Mouse (Mus musculus): ENCODE data around the gene Sec11a. TPM values are rescaled to one million over a fixed set of nuclear protein-coding genes. Genes with fewer than 3 reads are reported as not detected.

Sec11a gene
- polyA plus RNA-seq, 1 experiment from 2014 or later: 219 TPM

DNA sequence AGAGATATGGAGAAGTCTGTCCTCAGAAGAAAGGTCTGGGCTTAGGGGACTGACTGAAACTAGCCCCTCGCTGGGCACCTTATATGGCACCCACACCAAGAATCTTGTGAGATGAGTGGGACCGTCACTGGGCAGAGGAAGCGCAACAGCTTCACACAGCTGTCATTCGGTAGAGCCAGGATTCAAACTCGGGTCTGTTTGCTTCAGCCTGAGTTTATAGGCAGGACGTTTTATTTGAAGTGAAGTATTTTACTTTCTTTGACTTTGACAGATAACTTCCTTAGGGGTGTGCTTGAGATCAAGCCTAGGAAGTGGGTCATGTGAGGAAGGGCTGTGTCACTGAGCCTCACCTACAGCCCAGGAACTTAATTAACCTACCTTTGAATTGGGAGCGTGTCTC lies 82.1 kb downstream of the Sec11a start:
- no peak overlapping the region for H3K9ac ChIP-seq (replicated peaks; ENCODE audit: low read depth, low read length)
- no peak overlapping the region for H3K4me2 ChIP-seq (replicated peaks; ENCODE audit: low read depth, low read length)
- no peak for ATAC-seq (ENCODE audit: insufficient number of reproducible peaks, insufficient read depth, low FRiP score, low read depth)
- peaks cover 30% of the 10 kb centered on the region for H3K36me3 ChIP-seq (ENCODE audit: control insufficient read depth, insufficient read depth, low read length)
- H3K9me3 ChIP-seq (ENCODE audit: control insufficient read depth, low read depth, low read length): no peaks in the 10 kb centered on the region
- H3K4me1 ChIP-seq (ENCODE audit: control insufficient read depth, insufficient read depth, low read length): peaks cover 28% of the 10 kb centered on the region
- 81% methylated on average over 7 of the region's 7 CpGs for WGBS
- no peaks in the 10 kb centered on the region for H3K27me3 ChIP-seq (ENCODE audit: control insufficient read depth, insufficient read depth, low read length)
- H3K27ac ChIP-seq (ENCODE audit: low read length): peak overlapping the region; percentile 61; the same call in 1 of the 2 replicates
- H3K4me3 ChIP-seq (ENCODE audit: low read depth, low read length): no peak overlapping the region

DNA sequence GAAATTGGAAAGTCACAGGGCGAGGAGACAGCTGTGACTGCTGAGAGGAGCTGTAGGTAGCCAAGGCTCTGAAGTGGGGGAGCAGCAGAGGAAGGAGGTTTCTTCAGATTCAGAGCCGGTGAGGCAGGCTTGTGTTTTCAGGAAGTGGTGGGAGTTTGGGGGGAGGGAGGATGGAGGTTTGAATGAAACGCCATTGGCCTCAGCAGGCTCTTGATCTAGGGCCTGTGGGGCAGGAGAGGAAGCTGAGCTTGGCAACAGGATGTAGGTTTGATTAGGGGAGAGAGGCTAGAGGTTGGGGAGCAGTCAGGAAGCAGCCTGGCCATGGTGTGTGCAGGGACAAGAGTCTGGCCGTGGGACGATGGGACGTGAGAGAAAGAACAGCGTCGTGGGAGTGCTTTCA lies 82.7 kb downstream of the Sec11a start:
- H3K9me3 ChIP-seq (ENCODE audit: control insufficient read depth, low read depth, low read length): no peaks in the 10 kb centered on the region
- no peak overlapping the region for H3K9ac ChIP-seq (replicated peaks; ENCODE audit: low read depth, low read length)
- H3K4me3 ChIP-seq (ENCODE audit: low read depth, low read length): no peak overlapping the region
- peaks cover 28% of the 10 kb centered on the region for H3K4me1 ChIP-seq (ENCODE audit: control insufficient read depth, insufficient read depth, low read length)
- 71% methylated on average over 8 of the region's 8 CpGs for WGBS
- H3K36me3 ChIP-seq (ENCODE audit: control insufficient read depth, insufficient read depth, low read length): peaks cover 30% of the 10 kb centered on the region
- ATAC-seq (ENCODE audit: insufficient number of reproducible peaks, insufficient read depth, low FRiP score, low read depth): no peak
- H3K4me2 ChIP-seq (replicated peaks; ENCODE audit: low read depth, low read length): no peak overlapping the region
- peak overlapping the region; percentile 61; the same call in 1 of the 2 replicates for H3K27ac ChIP-seq (ENCODE audit: low read length)
- no peaks in the 10 kb centered on the region for H3K27me3 ChIP-seq (ENCODE audit: control insufficient read depth, insufficient read depth, low read length)

- Histone ChIP-seq H3K4me2 (replicated peaks; ENCODE audit: low read depth, low read length) (no peak overlapping the region), H3K27me3 (ENCODE audit: control insufficient read depth, insufficient read depth, low read length) (no peaks in the 10 kb centered on the region), H3K4me1 (ENCODE audit: control insufficient read depth, insufficient read depth, low read length) (peaks cover 28% of the 10 kb centered on the region), H3K27ac (ENCODE audit: low read length) (no peak overlapping the region), H3K4me3 (ENCODE audit: low read depth, low read length) (no peak overlapping the region), H3K36me3 (ENCODE audit: control insufficient read depth, insufficient read depth, low read length) (peaks cover 30% of the 10 kb centered on the region), H3K9me3 (ENCODE audit: control insufficient read depth, low read depth, low read length) (no peaks in the 10 kb centered on the region), H3K9ac (replicated peaks; ENCODE audit: low read depth, low read length) (no peak overlapping the region)
- WGBS: 72% methylated on average over 1 of the region's 1 CpGs
- ATAC-seq (ENCODE audit: insufficient number of reproducible peaks, insufficient read depth, low FRiP score, low read depth): no peak
Observed at GRCm38 (mm10) chr7:80864151-80864550, 83.4 kb downstream of the Sec11a start.

DNA sequence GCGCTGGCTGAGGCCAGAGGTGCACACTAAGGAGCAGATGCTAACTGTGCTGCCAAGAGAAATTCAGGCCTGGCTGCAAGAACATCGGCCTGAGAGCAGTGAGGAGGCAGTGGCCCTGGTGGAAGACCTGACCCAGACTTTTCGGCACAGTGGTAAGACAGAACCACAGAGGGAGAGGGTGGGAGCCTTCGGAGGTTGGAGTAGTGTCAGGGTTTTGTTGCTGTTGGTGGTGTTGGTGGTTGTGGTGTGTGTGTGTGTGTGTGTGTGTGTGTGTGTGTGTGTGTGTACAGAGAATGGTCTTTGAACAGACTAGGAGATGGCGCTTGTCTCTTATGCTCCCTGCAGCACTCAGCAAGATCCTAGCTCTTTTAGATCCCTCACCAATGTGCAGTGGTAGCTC lies 84.1 kb downstream of the Sec11a start:
- Histone ChIP-seq H3K4me1 (ENCODE audit: control insufficient read depth, insufficient read depth, low read length) (peaks cover 28% of the 10 kb centered on the region), H3K27me3 (ENCODE audit: control insufficient read depth, insufficient read depth, low read length) (no peaks in the 10 kb centered on the region), H3K9ac (replicated peaks; ENCODE audit: low read depth, low read length) (no peak overlapping the region), H3K4me3 (ENCODE audit: low read depth, low read length) (no peak overlapping the region), H3K4me2 (replicated peaks; ENCODE audit: low read depth, low read length) (no peak overlapping the region), H3K36me3 (ENCODE audit: control insufficient read depth, insufficient read depth, low read length) (peaks cover 27% of the 10 kb centered on the region), H3K27ac (ENCODE audit: low read length) (no peak overlapping the region), H3K9me3 (ENCODE audit: control insufficient read depth, low read depth, low read length) (no peaks in the 10 kb centered on the region)
- ATAC-seq (ENCODE audit: insufficient number of reproducible peaks, insufficient read depth, low FRiP score, low read depth): no peak
- 90% methylated on average over 5 of the region's 5 CpGs for WGBS

GRCm38 (mm10) chr7:80862475-80862874 lies 85.1 kb downstream of the Sec11a start:
- WGBS: 87% methylated on average over 2 of the region's 2 CpGs
- H3K9ac ChIP-seq (replicated peaks; ENCODE audit: low read depth, low read length): no peak overlapping the region
- no peaks in the 10 kb centered on the region for H3K27me3 ChIP-seq (ENCODE audit: control insufficient read depth, insufficient read depth, low read length)
- H3K4me3 ChIP-seq (ENCODE audit: low read depth, low read length): no peak overlapping the region
- no peak for ATAC-seq (ENCODE audit: insufficient number of reproducible peaks, insufficient read depth, low FRiP score, low read depth)
- H3K9me3 ChIP-seq (ENCODE audit: control insufficient read depth, low read depth, low read length): no peaks in the 10 kb centered on the region
- peaks cover 16% of the 10 kb centered on the region for H3K36me3 ChIP-seq (ENCODE audit: control insufficient read depth, insufficient read depth, low read length)
- H3K4me2 ChIP-seq (replicated peaks; ENCODE audit: low read depth, low read length): 0 out of 2 replicates have a peak overlapping the region, but pooled peaks have one; percentile 7
- H3K27ac ChIP-seq (ENCODE audit: low read length): no peak overlapping the region
- H3K4me1 ChIP-seq (ENCODE audit: control insufficient read depth, insufficient read depth, low read length): peaks cover 28% of the 10 kb centered on the region

DNA sequence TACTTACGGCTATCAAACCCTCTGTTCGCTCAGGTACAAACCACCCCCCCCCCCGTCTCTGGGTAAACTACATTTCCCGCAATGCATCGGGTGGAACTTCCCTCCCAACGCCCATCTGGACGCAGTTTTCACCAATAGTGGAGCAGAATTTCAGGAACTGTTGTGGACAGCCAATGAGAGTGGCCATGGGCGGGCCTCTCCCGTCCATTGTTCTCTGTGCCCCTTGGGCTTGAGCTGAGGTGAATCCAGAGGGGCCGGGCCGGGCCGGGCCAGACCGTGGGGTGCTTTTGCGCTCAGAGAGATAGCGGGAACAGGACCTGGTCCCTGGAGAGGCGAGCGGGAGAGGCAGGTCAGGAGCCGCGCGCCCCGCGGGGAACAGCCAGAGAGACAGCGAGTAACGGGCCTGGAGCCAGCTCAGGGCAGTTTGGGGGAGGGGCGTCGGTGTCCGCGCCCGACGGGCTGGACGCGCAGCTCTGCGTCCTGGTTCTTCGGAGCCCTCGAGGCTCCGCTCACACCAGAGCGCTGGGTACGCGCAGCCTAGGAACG lies 86.8 kb downstream of the Sec11a start, which contains the start of gene Zscan2:
Gene Zscan2 (plus strand): TSS at position 192 of the 546 bp plus-strand sequence.
- Histone ChIP-seq H3K4me3 (ENCODE audit: low read depth, low read length) (peak within 1 kb of the TSS; percentile 83), H3K4me1 (ENCODE audit: control insufficient read depth, insufficient read depth, low read length) (peaks cover 24% of the 10 kb centered on the region), H3K27ac (ENCODE audit: low read length) (peak within 1 kb of the TSS; percentile 69), H3K36me3 (ENCODE audit: control insufficient read depth, insufficient read depth, low read length) (peaks cover 12% of the 10 kb centered on the region), H3K9me3 (ENCODE audit: control insufficient read depth, low read depth, low read length) (no peaks in the 10 kb centered on the region), H3K9ac (replicated peaks; ENCODE audit: low read depth, low read length) (peak within 1 kb of the TSS; percentile 84), H3K27me3 (ENCODE audit: control insufficient read depth, insufficient read depth, low read length) (no peaks in the 10 kb centered on the region), H3K4me2 (replicated peaks; ENCODE audit: low read depth, low read length) (peak within 1 kb of the TSS; percentile 57)
- ATAC-seq (ENCODE audit: insufficient number of reproducible peaks, insufficient read depth, low FRiP score, low read depth): peak; percentile 97
- 0% methylated on average over 40 of the region's 40 CpGs for WGBS

GRCm38 (mm10) chr7:80860227-80860626 lies 87.4 kb downstream of the Sec11a start:
- Histone ChIP-seq H3K9ac (replicated peaks; ENCODE audit: low read depth, low read length) (peak overlapping the region; percentile 84; the same call in 1 of the 2 replicates), H3K27ac (ENCODE audit: low read length) (no peak overlapping the region), H3K9me3 (ENCODE audit: control insufficient read depth, low read depth, low read length) (no peaks in the 10 kb centered on the region), H3K4me2 (replicated peaks; ENCODE audit: low read depth, low read length) (peak overlapping the region; percentile 57), H3K4me1 (ENCODE audit: control insufficient read depth, insufficient read depth, low read length) (peaks cover 22% of the 10 kb centered on the region), H3K27me3 (ENCODE audit: control insufficient read depth, insufficient read depth, low read length) (no peaks in the 10 kb centered on the region), H3K4me3 (ENCODE audit: low read depth, low read length) (peak overlapping the region; percentile 83), H3K36me3 (ENCODE audit: control insufficient read depth, insufficient read depth, low read length) (peaks cover 8% of the 10 kb centered on the region)
- WGBS: under 1% methylated on average over 13 of the region's 13 CpGs
- ATAC-seq (ENCODE audit: insufficient number of reproducible peaks, insufficient read depth, low FRiP score, low read depth): peak; percentile 59

DNA sequence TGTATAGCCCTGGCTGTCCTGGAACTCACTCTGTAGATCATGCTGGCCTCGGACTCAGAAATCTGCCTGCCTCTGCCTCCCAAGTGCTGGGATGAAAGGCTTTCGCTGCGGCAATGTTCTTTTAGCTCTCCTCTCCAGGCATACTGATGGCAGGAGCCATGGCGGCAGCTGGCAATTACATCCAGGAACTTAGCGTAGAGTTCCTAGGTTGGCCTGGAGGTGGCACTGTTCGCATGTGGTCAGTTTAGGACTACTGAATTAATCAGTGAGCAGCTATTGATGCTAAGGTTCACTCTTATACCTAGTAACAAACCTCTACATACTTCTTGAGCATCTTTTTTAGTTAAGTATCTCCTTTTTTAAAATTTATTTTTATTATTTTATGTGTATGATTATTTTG lies 90.4 kb downstream of the Sec11a start:
- ATAC-seq (ENCODE audit: insufficient number of reproducible peaks, insufficient read depth, low FRiP score, low read depth): no peak
- Histone ChIP-seq H3K27me3 (ENCODE audit: control insufficient read depth, insufficient read depth, low read length) (no peaks in the 10 kb centered on the region), H3K36me3 (ENCODE audit: control insufficient read depth, insufficient read depth, low read length) (no peaks in the 10 kb centered on the region), H3K9ac (replicated peaks; ENCODE audit: low read depth, low read length) (no peak overlapping the region), H3K9me3 (ENCODE audit: control insufficient read depth, low read depth, low read length) (no peaks in the 10 kb centered on the region), H3K4me1 (ENCODE audit: control insufficient read depth, insufficient read depth, low read length) (peaks cover 6% of the 10 kb centered on the region), H3K4me2 (replicated peaks; ENCODE audit: low read depth, low read length) (no peak overlapping the region), H3K4me3 (ENCODE audit: low read depth, low read length) (no peak overlapping the region), H3K27ac (ENCODE audit: low read length) (no peak overlapping the region)
- 22% methylated on average over 6 of the region's 6 CpGs for WGBS

- H3K27ac ChIP-seq (ENCODE audit: low read length): no peak overlapping the region
- no peaks in the 10 kb centered on the region for H3K36me3 ChIP-seq (ENCODE audit: control insufficient read depth, insufficient read depth, low read length)
- no peaks in the 10 kb centered on the region for H3K9me3 ChIP-seq (ENCODE audit: control insufficient read depth, low read depth, low read length)
- no peak overlapping the region for H3K4me2 ChIP-seq (replicated peaks; ENCODE audit: low read depth, low read length)
- no peak for ATAC-seq (ENCODE audit: insufficient number of reproducible peaks, insufficient read depth, low FRiP score, low read depth)
- H3K4me3 ChIP-seq (ENCODE audit: low read depth, low read length): no peak overlapping the region
- H3K27me3 ChIP-seq (ENCODE audit: control insufficient read depth, insufficient read depth, low read length): no peaks in the 10 kb centered on the region
- H3K4me1 ChIP-seq (ENCODE audit: control insufficient read depth, insufficient read depth, low read length): no peaks in the 10 kb centered on the region
- H3K9ac ChIP-seq (replicated peaks; ENCODE audit: low read depth, low read length): no peak overlapping the region
Observed at GRCm38 (mm10) chr7:80855316-80855715, 92.3 kb downstream of the Sec11a start.
